Mouse (Mus musculus): ENCODE data around the gene Clk1. TPM values are rescaled to one million over a fixed set of nuclear protein-coding genes. Genes with fewer than 3 reads are reported as not detected.
A peak's percentile ranks its signal among the peaks of the same experiment; 100 is the strongest.

Clk1 gene
- 171 and 175 TPM in 2 replicates for polyA plus RNA-seq (2015; fragmentation: Nextera tagmentation; extraction: Ambion mirVana)

DNA sequence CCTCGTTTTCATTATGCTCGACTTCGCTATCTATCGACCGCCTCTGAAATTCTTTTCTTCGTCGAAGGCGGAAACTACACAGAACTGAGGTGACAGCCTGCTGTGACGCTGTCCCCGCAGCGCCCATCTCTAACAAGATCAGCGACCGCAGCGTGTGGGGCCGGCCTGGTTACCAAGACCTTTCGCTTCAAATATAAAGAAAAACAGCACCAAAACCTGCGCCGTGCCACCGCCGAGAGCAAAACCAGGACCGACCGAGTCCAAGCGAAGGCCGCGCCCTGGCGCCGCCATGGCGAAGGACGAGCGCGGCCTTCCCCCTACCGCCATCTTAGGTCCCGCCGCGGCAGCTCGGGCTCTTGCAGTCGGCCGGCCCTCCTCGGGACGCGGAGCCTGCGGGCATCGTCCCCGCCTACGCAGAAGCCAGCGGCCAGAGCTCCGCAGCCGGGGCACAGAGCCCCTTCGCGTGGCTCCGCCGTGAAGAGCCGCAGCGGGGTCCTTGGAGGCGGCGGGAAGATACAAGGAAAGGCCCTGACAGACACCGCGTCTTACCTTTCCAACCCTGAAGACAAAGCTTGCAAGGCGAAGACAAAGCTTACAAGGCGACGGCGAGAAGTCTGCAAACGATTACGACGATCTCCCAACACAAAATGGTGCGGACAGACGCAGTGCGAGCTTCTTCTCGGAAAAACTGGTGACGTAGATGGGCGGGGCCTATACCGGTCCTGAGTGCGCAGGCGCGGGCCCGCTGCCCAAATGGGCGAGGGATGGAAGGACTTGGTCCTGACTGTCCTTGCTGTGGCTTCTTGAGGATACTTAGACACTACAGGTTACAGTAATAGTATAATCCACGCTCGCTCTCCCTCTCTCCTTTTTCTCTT is at the start of gene Clk1:
Gene Clk1 (minus strand): TSS at position 696 of the 878 bp plus-strand sequence.
- ATAC-seq (replicated peaks; ENCODE audit: low FRiP score, low read depth), result peak; percentile 93
- no peak for TF ChIP-seq CTCF (IDR thresholded peaks at IDR 0.05; ENCODE audit: low read depth)
- peak; percentile 97 for DNase-seq (ENCODE audit: low spot score)
- Histone ChIP-seq H3K9ac (ENCODE audit: low read depth, low read length) (peak within 1 kb of the TSS; percentile 100), H3K9me3 (replicated peaks; ENCODE audit: low read length) (no peaks in the 10 kb centered on the region), H3K4me3 (replicated peaks; ENCODE audit: low read depth, low read length) (peak within 1 kb of the TSS; percentile 99), H3K4me1 (replicated peaks; ENCODE audit: insufficient read depth, low read length) (peaks cover 10% of the 10 kb centered on the region), H3K27me3 (ENCODE audit: insufficient read depth, low read length) (no peaks in the 10 kb centered on the region), H3K4me2 (ENCODE audit: low read length) (peak within 1 kb of the TSS; percentile 69), H3K36me3 (ENCODE audit: insufficient read depth, low read length) (peaks cover 16% of the 10 kb centered on the region), H3K27ac (peak within 1 kb of the TSS; percentile 100)
- under 1% methylated on average over 79 of the region's 79 CpGs for WGBS

DNA sequence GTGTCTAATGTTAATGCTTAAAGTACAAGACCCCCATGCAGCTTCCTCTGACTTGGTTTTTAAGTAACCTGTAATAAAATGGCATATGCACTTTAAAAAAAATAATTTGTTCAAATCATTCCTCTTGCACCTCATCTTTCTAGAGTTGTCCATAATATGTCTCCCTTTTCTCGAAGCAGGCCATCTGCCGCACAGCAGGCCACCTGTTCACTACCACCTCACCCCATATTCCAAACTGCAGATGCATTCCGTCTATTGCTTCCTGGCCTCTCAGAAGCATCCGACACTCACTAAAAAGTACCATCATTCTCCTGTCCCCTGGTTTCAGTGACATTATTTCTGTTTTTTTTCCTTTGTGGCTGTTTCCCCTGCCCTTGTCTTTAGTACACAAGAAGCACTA is 41.7 kb upstream of the Clk1 start:
- DNase-seq (ENCODE audit: low spot score) (no peak), ATAC-seq (replicated peaks; ENCODE audit: low FRiP score, low read depth) (no peak)
- Histone ChIP-seq H3K4me3 (replicated peaks; ENCODE audit: low read depth, low read length) (no peak overlapping the region), H3K9ac (ENCODE audit: low read depth, low read length) (no peak overlapping the region), H3K36me3 (ENCODE audit: insufficient read depth, low read length) (peaks cover 28% of the 10 kb centered on the region), H3K4me1 (replicated peaks; ENCODE audit: insufficient read depth, low read length) (no peaks in the 10 kb centered on the region), H3K9me3 (replicated peaks; ENCODE audit: low read length) (no peaks in the 10 kb centered on the region), H3K27ac (no peak overlapping the region), H3K27me3 (ENCODE audit: insufficient read depth, low read length) (no peaks in the 10 kb centered on the region), H3K4me2 (ENCODE audit: low read length) (no peak overlapping the region)
- no peak for TF ChIP-seq CTCF (IDR thresholded peaks at IDR 0.05; ENCODE audit: low read depth)
- WGBS, result 94% methylated on average over 4 of the region's 4 CpGs

DNA sequence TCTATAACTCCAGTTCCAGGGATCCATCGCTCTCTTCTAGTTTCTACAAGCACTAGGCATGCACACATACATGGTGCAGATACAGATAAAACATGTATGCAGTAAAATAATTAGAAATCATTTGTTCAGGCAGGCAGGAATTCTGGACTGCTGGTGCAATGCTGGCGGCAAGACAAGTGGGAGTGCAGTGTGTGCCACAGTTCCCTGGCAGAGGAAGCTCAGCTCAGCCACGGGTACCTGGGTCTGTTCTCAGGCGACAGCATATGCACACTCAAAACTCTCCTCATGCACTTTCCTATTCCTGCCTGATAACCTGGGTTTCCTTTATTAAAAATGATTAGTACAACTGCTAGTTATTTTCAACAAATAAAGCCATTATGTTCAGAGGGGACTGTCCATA is 41.2 kb upstream of the Clk1 start:
- WGBS, result 85% methylated on average over 4 of the region's 4 CpGs
- Histone ChIP-seq H3K27me3 (ENCODE audit: insufficient read depth, low read length) (no peaks in the 10 kb centered on the region), H3K27ac (no peak overlapping the region), H3K9ac (ENCODE audit: low read depth, low read length) (no peak overlapping the region), H3K4me1 (replicated peaks; ENCODE audit: insufficient read depth, low read length) (no peaks in the 10 kb centered on the region), H3K36me3 (ENCODE audit: insufficient read depth, low read length) (peaks cover 27% of the 10 kb centered on the region), H3K4me2 (ENCODE audit: low read length) (no peak overlapping the region), H3K9me3 (replicated peaks; ENCODE audit: low read length) (no peaks in the 10 kb centered on the region), H3K4me3 (replicated peaks; ENCODE audit: low read depth, low read length) (no peak overlapping the region)
- no peak for DNase-seq (ENCODE audit: low spot score)
- no peak for ATAC-seq (replicated peaks; ENCODE audit: low FRiP score, low read depth)
- TF ChIP-seq CTCF (IDR thresholded peaks at IDR 0.05; ENCODE audit: low read depth), result no peak

DNA sequence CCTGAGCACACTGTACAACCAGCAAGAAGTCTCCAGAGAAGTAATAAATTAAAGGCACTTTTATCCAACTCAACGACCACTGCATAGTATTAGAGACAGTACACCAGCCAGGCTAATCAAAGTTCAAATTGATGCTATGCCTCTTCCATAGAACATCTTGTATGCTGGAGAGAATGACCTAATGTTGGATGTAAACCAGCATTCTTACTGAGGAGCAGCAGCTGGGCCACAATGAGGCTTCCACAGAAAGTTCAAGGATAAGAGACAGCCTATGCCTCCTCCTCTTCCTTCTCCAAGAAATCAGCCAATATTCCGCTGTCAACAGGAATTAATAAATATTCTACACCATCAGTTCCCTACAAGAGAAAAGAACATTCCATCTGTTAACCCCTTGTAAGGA is 40.1 kb upstream of the Clk1 start:
- Histone ChIP-seq H3K36me3 (ENCODE audit: insufficient read depth, low read length) (peaks cover 21% of the 10 kb centered on the region), H3K4me3 (replicated peaks; ENCODE audit: low read depth, low read length) (no peak overlapping the region), H3K4me1 (replicated peaks; ENCODE audit: insufficient read depth, low read length) (no peaks in the 10 kb centered on the region), H3K9me3 (replicated peaks; ENCODE audit: low read length) (no peaks in the 10 kb centered on the region), H3K9ac (ENCODE audit: low read depth, low read length) (no peak overlapping the region), H3K27ac (no peak overlapping the region), H3K4me2 (ENCODE audit: low read length) (no peak overlapping the region), H3K27me3 (ENCODE audit: insufficient read depth, low read length) (no peaks in the 10 kb centered on the region)
- ATAC-seq (replicated peaks; ENCODE audit: low FRiP score, low read depth) (no peak), DNase-seq (ENCODE audit: low spot score) (peak; percentile 71)
- 58% methylated on average over 2 of the region's 2 CpGs for WGBS
- TF ChIP-seq CTCF (IDR thresholded peaks at IDR 0.05; ENCODE audit: low read depth), result no peak

GRCm38 (mm10) chr1:58460566-58460965 is 36.7 kb upstream of the Clk1 start:
- H3K9me3 ChIP-seq (replicated peaks; ENCODE audit: low read length), result no peaks in the 10 kb centered on the region
- peaks cover 44% of the 10 kb centered on the region for H3K36me3 ChIP-seq (ENCODE audit: insufficient read depth, low read length)
- WGBS, result 93% methylated on average over 3 of the region's 3 CpGs
- ATAC-seq (replicated peaks; ENCODE audit: low FRiP score, low read depth) (no peak), DNase-seq (ENCODE audit: low spot score) (no peak)
- no peak overlapping the region for H3K4me3 ChIP-seq (replicated peaks; ENCODE audit: low read depth, low read length)
- no peak overlapping the region for H3K9ac ChIP-seq (ENCODE audit: low read depth, low read length)
- no peak for TF ChIP-seq CTCF (IDR thresholded peaks at IDR 0.05; ENCODE audit: low read depth)
- no peaks in the 10 kb centered on the region for H3K27me3 ChIP-seq (ENCODE audit: insufficient read depth, low read length)
- no peak overlapping the region for H3K4me2 ChIP-seq (ENCODE audit: low read length)
- H3K4me1 ChIP-seq (replicated peaks; ENCODE audit: insufficient read depth, low read length), result no peaks in the 10 kb centered on the region
- no peak overlapping the region for H3K27ac ChIP-seq

- ATAC-seq (replicated peaks; ENCODE audit: low FRiP score, low read depth) (no peak), DNase-seq (ENCODE audit: low spot score) (no peak)
- no peak overlapping the region for H3K27ac ChIP-seq
- 71% methylated on average over 2 of the region's 2 CpGs for WGBS
- peaks cover 52% of the 10 kb centered on the region for H3K36me3 ChIP-seq (ENCODE audit: insufficient read depth, low read length)
- no peak overlapping the region for H3K9ac ChIP-seq (ENCODE audit: low read depth, low read length)
- no peak overlapping the region for H3K4me2 ChIP-seq (ENCODE audit: low read length)
- no peaks in the 10 kb centered on the region for H3K4me1 ChIP-seq (replicated peaks; ENCODE audit: insufficient read depth, low read length)
- no peak for TF ChIP-seq CTCF (IDR thresholded peaks at IDR 0.05; ENCODE audit: low read depth)
- no peaks in the 10 kb centered on the region for H3K27me3 ChIP-seq (ENCODE audit: insufficient read depth, low read length)
- H3K4me3 ChIP-seq (replicated peaks; ENCODE audit: low read depth, low read length), result no peak overlapping the region
- no peaks in the 10 kb centered on the region for H3K9me3 ChIP-seq (replicated peaks; ENCODE audit: low read length)
Measured at GRCm38 (mm10) chr1:58458867-58459266, 35.0 kb upstream of the Clk1 start.

Measured in kidney, postnatal 0 days (tissue).